Mouse (Mus musculus) v-Abl transformed pro-B cells (cell line): ENCODE measurements around the gene Eed.

ENCODE experiments used
- in situ Hi-C, 2 experiments: fragments of 400-800 bp; cut with MboI; formaldehyde crosslinking; loops; one replicate each; pipeline ENCODE4 v1.15.1; 2025; ENCODE audit not compliant: unreplicated experiment in 2 of 2

The Eed gene

GRCm38 (mm10) chr7:89916711-89917110 is 64.1 kb downstream of the Eed start:
- in situ Hi-C loops = loop anchor here in 1 of 2 experiments (25.0 kb wide), 2 partner anchors 829 to 1521 kb away; no protein-coding TSS in a partner anchor

GRCm38 (mm10) chr7:89913432-89914158 is 67.2 kb downstream of the Eed start:
- in situ Hi-C loops = loop anchor here in 1 of 2 experiments (25.0 kb wide), 2 partner anchors 826 to 1524 kb away; no protein-coding TSS in a partner anchor

- in situ Hi-C loops = loop anchor here in 1 of 2 experiments (25.0 kb wide), 2 partner anchors 825 to 1525 kb away; no protein-coding TSS in a partner anchor
Measured at GRCm38 (mm10) chr7:89912356-89912755, 68.4 kb downstream of the Eed start.

GRCm38 (mm10) chr7:89909711-89910110 is 71.1 kb downstream of the Eed start:
- in situ Hi-C loops = loop anchor here (10.0 to 25.0 kb wide), 4 partner anchors 65 to 1528 kb away; no protein-coding TSS in a partner anchor

GRCm38 (mm10) chr7:89908899-89909621 is 71.7 kb downstream of the Eed start:
- in situ Hi-C loops = loop anchor here (10.0 to 25.0 kb wide), 4 partner anchors 64 to 1528 kb away; no protein-coding TSS in a partner anchor

GRCm38 (mm10) chr7:89908421-89908820 is 72.4 kb downstream of the Eed start:
- in situ Hi-C loops = loop anchor here (10.0 to 25.0 kb wide), 4 partner anchors 64 to 1529 kb away; no protein-coding TSS in a partner anchor

GRCm38 (mm10) chr7:89907950-89908349 is 72.8 kb downstream of the Eed start:
- in situ Hi-C loops = loop anchor here (10.0 to 25.0 kb wide), 4 partner anchors 63 to 1529 kb away; no protein-coding TSS in a partner anchor
